Mouse (Mus musculus): ENCODE results near the gene Mark3.
A peak's percentile ranks its signal among the peaks of the same experiment; 100 is the strongest.

The Mark3 gene

DNA sequence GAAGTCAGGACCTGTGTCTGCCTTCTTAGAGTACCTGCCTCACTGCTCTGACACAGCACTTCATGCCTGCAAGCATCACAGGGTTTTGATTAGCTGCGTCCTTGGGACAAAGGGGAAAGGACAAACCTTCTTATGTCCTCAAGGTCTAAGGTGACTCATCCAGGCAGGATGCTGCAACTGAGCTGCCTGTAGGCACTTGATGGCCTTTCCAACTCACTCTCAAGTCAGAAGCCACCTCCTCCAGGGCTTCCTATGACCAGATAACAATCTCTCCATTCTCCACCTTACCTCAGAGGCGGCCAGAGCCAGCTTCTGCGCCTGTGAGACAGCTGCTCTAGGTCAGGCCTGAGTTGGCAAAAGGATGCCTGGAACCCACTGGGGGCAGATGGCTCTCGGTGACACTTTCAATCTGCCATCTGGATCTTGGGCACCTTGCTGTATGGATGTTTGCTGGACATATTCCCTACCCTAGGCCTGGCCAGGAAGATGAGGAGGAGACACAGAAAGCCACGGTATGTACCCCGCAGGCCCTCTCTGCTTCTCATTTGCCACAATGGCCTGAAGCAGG, 124.1 kb downstream of the Mark3 start:
- no peak for DNase-seq (ENCODE audit: low spot score)

DNA sequence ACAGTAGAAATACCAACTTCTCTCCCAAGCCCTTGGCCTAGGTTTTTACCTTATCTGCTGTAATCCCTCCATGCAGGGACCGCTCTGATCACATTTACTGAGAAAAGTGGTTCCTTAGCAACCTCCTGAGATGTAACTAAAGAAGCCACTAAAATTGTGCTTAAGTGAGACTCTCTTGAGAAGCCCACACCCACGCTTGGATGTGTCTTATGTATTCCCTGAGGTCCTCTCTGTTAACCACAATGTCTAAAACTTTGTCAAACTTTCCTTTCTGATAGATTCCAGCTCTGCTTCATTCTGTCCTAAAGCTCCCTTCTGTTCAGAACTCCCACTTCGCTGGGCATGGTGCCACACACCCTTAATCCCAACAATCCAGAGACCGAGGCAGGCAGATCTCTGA, 125.2 kb downstream of the Mark3 start:
- DNase-seq (ENCODE audit: low spot score), result no peak

DNA sequence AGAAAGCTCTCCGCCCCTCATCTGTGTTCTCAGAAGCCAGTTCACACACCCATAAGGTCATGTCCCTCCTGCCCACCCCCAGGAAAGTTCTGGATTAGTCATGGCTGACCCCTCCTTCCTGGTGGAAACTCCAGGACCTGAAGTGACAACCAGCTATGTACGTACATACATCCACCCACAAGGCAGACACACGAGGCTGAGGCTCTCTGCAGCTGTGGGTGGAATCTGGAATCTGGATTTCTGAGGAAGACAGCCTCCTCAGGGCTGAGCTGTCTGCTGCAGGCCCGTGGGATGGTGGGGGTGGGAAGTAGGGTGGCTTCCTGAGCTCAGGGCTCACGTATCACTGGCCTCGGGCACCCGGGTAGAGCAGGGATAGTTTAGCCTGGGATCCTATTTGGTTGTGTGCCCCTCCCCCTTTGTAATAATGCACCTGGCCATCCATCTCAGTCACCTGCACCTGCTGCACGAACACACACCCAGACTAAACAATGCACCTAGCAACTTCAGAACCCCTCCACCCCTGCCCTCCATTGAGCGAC, 126.7 kb downstream of the Mark3 start:
- no peak for DNase-seq (ENCODE audit: low spot score)

DNA sequence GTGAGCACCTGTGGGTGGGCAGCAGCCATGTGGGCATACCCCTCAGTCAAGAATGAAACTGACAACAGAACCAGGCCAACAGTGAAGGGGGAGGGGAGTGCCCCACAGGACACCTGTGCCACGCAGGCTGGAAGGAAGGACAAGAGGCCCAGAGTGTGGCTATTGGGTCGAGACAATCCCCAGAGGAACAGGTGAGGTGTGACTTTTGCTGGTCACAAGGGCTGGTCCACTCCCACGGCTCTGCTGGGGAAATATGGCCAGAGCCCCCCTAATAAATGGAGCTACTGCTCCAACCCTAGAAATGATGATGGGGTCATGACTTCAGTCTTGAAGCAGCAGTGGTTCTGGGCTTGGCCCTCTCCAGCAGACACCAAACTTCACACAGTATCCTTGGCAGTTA, 129.0 kb downstream of the Mark3 start:
- no peak for DNase-seq (ENCODE audit: low spot score)

DNA sequence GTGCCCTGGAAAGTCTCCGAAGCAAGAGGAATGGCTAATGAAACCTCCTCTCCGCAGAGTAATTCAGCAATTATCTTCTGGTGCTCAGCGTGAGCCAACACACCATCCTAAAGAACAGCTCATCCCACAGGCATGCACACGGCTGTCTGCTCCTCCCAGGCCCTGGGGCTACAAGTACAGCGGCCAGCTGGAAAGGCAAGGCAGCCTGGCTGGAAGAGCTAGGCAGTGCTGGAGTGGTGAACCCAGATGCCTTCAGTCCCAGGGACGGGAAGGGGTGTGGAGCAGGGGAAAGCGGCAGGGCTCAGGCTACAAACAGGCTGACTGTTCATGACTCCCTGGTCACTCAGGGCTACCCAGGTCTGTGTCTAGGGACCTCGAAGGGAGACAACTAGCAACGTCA, 130.3 kb downstream of the Mark3 start:
- DNase-seq (ENCODE audit: low spot score), result peak; percentile 85

DNA sequence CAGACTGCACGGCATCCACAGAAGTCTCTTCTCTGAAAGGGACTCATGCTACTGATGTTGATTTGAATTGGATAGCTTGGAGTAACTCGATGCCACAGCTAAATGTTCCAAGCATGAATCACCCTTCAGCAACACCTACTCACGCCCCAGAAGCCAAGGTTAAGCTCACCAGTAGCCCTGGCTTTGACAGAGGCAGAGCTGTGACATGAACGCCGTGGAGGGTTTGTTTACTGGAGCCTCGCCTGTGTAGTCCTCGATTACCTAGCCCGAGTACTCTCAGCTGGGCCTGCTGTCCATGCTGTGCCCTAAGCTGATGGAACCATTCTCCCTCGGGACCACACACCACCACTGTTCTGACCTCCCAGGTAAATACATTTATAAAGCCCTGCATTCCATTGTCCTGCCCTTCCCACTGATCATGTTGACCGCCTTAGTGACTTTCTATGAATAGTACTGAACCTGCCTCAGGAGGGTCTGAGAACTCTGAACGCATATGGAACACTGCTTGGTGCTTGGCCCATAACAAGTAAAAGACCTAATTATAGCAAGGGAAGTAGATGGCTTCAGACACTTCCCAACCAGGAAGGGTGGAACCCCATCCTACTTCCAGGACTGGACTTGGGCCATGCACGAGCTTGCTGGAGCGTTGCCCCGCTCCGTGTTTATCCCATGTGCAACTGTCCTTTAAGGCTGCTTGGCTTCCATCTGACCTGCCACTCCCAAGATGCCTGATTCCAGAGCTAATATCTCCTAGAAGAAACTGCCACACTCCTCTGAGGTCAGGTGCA, 131.1 kb downstream of the Mark3 start:
- peak; percentile 79 for DNase-seq (ENCODE audit: low spot score)
